Mouse (Mus musculus) CH12.LX (cell line): Measurements from ENCODE around the gene Kcnk6. TPM values are rescaled to one million over a fixed set of nuclear protein-coding genes. Genes with fewer than 3 reads are reported as not detected.

Source experiments
- DNase-seq: peaks from one replicate; pipeline ENCODE4 v3.0.0-alpha.2; 2013; ENCODE audit errors: extremely low read depth
- H3K27ac ChIP-seq: 2 replicates; pipeline ENCODE4 v1.5.1; 2012; ENCODE audit warnings: low read depth, mild to moderate bottlenecking, control low read depth, moderate library complexity; ENCODE audit not compliant: insufficient read depth
- H3K27me3 ChIP-seq: replicated peaks from 2 replicates; pipeline ENCODE3; 2012; ENCODE audit warnings: inconsistent platforms
- H3K36me3 ChIP-seq, 2 experiments: replicated peaks in 1 of 2; 2 replicates each; pipeline versions ENCODE3 to v1.6.1; 2012; ENCODE audit warnings: inconsistent platforms in 1 of 2, low read length in 1 of 2, mild to moderate bottlenecking in 1 of 2, mixed read lengths in 1 of 2, moderate library complexity in 1 of 2; ENCODE audit not compliant: control insufficient read depth in 1 of 2, insufficient read depth in 1 of 2
- H3K4me1 ChIP-seq, 2 experiments: 2 replicates each; pipeline ENCODE4 v1.6.1; 2012; ENCODE audit warnings: inconsistent platforms in 1 of 2, moderate library complexity in 1 of 2; ENCODE audit not compliant: insufficient read depth in 2 of 2, control insufficient read depth in 1 of 2
- H3K4me2 ChIP-seq: 2 replicates; pipeline ENCODE4 v1.6.1; 2012; ENCODE audit warnings: low read depth, mild to moderate bottlenecking, control low read depth; ENCODE audit not compliant: poor library complexity, insufficient read depth, severe bottlenecking
- H3K4me3 ChIP-seq, 3 experiments: fragments of 150-350 bp in 1 of 3; sonication (generic) in 1 of 3; replicated peaks in 1 of 3; 2 replicates each; pipeline versions ENCODE3 to v1.5.1; 2011 to 2012; ENCODE audit warnings: low read depth in 2 of 3, low read length in 2 of 3, mild to moderate bottlenecking in 2 of 3, moderate library complexity in 2 of 3, control low read depth in 1 of 3, improper control_type of control experiment in 1 of 3, inconsistent platforms in 1 of 3, mixed read lengths in 1 of 3; ENCODE audit not compliant: poor library complexity in 1 of 3
- H3K79me2 ChIP-seq: replicated peaks from 2 replicates; pipeline ENCODE4 v1.6.1; 2012; ENCODE audit warnings: mild to moderate bottlenecking, moderate library complexity; ENCODE audit not compliant: control insufficient read depth, poor library complexity, insufficient read depth, severe bottlenecking; ENCODE audit errors: extremely low read depth
- H3K9ac ChIP-seq: 2 replicates; pipeline ENCODE4 v1.6.1; 2012; ENCODE audit warnings: low read depth, mild to moderate bottlenecking, control low read depth, moderate library complexity; ENCODE audit not compliant: insufficient read depth
- H3K9me3 ChIP-seq: replicated peaks from 2 replicates; pipeline ENCODE3; 2012; ENCODE audit warnings: low read length, inconsistent platforms, mixed read lengths
- CHD1 ChIP-seq: IDR thresholded peaks from 2 replicates; pipeline ENCODE4 v1.6.1; 2012; ENCODE audit warnings: low read depth, low read length, improper control_type of control experiment, inconsistent platforms
- CTCF ChIP-seq, 2 experiments: IDR thresholded peaks in 1 of 2; conservative IDR thresholded peaks in 1 of 2; 2 replicates each; pipeline ENCODE4 v1.5.1; 2011 to 2012; ENCODE audit warnings: low read depth in 2 of 2, low read length in 2 of 2, improper control_type of control experiment in 1 of 2, inconsistent platforms in 1 of 2, mild to moderate bottlenecking in 1 of 2, moderate library complexity in 1 of 2
- E2F4 ChIP-seq: IDR thresholded peaks from 2 replicates; pipeline ENCODE4 v1.6.1; 2011; ENCODE audit warnings: low read depth, low read length, improper control_type of control experiment; ENCODE audit not compliant: insufficient replicate concordance
- ELF1 ChIP-seq: IDR thresholded peaks from 2 replicates; pipeline ENCODE4 v1.6.1; 2014; ENCODE audit warnings: low read depth, mild to moderate bottlenecking, inconsistent platforms, low read length, improper control_type of control experiment
- ETS1 ChIP-seq: conservative IDR thresholded peaks from 2 replicates; pipeline ENCODE4 v1.6.1; 2012; ENCODE audit warnings: low read depth, mild to moderate bottlenecking, inconsistent platforms, low read length, improper control_type of control experiment, moderate library complexity
- HCFC1 ChIP-seq: IDR thresholded peaks from 2 replicates; pipeline ENCODE4 v1.6.1; 2012; ENCODE audit warnings: low read depth, mild to moderate bottlenecking, inconsistent platforms, low read length, improper control_type of control experiment
- JUN ChIP-seq: IDR thresholded peaks from 2 replicates; pipeline ENCODE4 v1.6.1; 2011; ENCODE audit warnings: low read depth, mild to moderate bottlenecking, low read length, improper control_type of control experiment, moderate library complexity; ENCODE audit not compliant: insufficient read depth
- KAT2A ChIP-seq: IDR thresholded peaks from 2 replicates; pipeline ENCODE4 v1.6.1; 2012; ENCODE audit warnings: low read length, improper control_type of control experiment, inconsistent platforms; ENCODE audit not compliant: insufficient replicate concordance
- MAX ChIP-seq: IDR thresholded peaks from 2 replicates; pipeline ENCODE4 v1.6.1; 2011; ENCODE audit warnings: low read length, improper control_type of control experiment
- MEF2A ChIP-seq: IDR thresholded peaks from 2 replicates; pipeline ENCODE4 v1.6.1; 2014; ENCODE audit warnings: low read depth, mild to moderate bottlenecking, inconsistent platforms, low read length, improper control_type of control experiment, borderline replicate concordance
- MXI1 ChIP-seq: IDR thresholded peaks from 2 replicates; pipeline ENCODE4 v1.6.1; 2011; ENCODE audit warnings: mild to moderate bottlenecking, low read depth, low read length, improper control_type of control experiment
- NELFE ChIP-seq: IDR thresholded peaks from 2 replicates; pipeline ENCODE4 v1.6.1; 2011; ENCODE audit warnings: low read depth, low read length, improper control_type of control experiment
- NRF1 ChIP-seq: IDR thresholded peaks from 2 replicates; pipeline ENCODE4 v1.6.1; 2014; ENCODE audit warnings: low read depth, mild to moderate bottlenecking, inconsistent platforms, low read length, improper control_type of control experiment, moderate library complexity
- POLR2A ChIP-seq: IDR thresholded peaks from 2 replicates; pipeline ENCODE4 v1.6.1; 2011; ENCODE audit warnings: low read depth, mild to moderate bottlenecking, improper control_type of control experiment, low read length
- POLR2AphosphoS2 ChIP-seq: IDR thresholded peaks from 2 replicates; pipeline ENCODE4 v1.6.1; 2011; ENCODE audit warnings: low read depth, low read length, improper control_type of control experiment
- RCOR1 ChIP-seq: conservative IDR thresholded peaks from 2 replicates; pipeline ENCODE4 v1.6.1; 2012; ENCODE audit warnings: low read depth, mild to moderate bottlenecking, inconsistent platforms, low read length, improper control_type of control experiment
- SMC3 ChIP-seq: IDR thresholded peaks from 2 replicates; pipeline ENCODE4 v1.6.1; 2011; ENCODE audit warnings: low read depth, low read length, improper control_type of control experiment
- TCF12 ChIP-seq: IDR thresholded peaks from 2 replicates; pipeline ENCODE4 v1.6.1; 2014; ENCODE audit warnings: low read depth, mild to moderate bottlenecking, inconsistent platforms, low read length, improper control_type of control experiment
- UBTF ChIP-seq: IDR thresholded peaks from 2 replicates; pipeline ENCODE4 v1.6.1; 2012; ENCODE audit warnings: low read depth, mild to moderate bottlenecking, inconsistent platforms, low read length, improper control_type of control experiment, moderate library complexity
- ZC3H11A ChIP-seq: IDR thresholded peaks from 2 replicates; pipeline ENCODE4 v1.6.1; 2012; ENCODE audit warnings: low read depth, mild to moderate bottlenecking, inconsistent platforms, low read length, improper control_type of control experiment
- ZMIZ1 ChIP-seq: IDR thresholded peaks from 2 replicates; pipeline ENCODE4 v1.6.1; 2012; ENCODE audit warnings: low read depth, mild to moderate bottlenecking, inconsistent platforms, low read length, improper control_type of control experiment
- ZNF384 ChIP-seq: IDR thresholded peaks from 2 replicates; pipeline ENCODE4 v1.6.1; 2012; ENCODE audit warnings: low read depth, low read length, improper control_type of control experiment, inconsistent platforms
- dilution Hi-C: fragments of 300-500 bp; cut with MboI; formaldehyde crosslinking; loops from 2 replicates; pipeline ENCODE4 v1.14.3; 2020; ENCODE audit warnings: low sequenced_read_pairs; ENCODE audit not compliant: extremely low pct_unique_long_range_greater_than_20kb, extremely low pct_ligation_motif_present
- in situ Hi-C: fragments of 300-500 bp; cut with MboI; formaldehyde crosslinking; loops from 3 replicates; pipeline ENCODE4 v1.14.3; 2019; ENCODE audit warnings: low sequenced_read_pairs, low pct_ligation_motif_present, low pct_unique_long_range_greater_than_20kb, mixed read lengths
- polyA plus RNA-seq: library from polyadenylated mRNA; unstranded; fragments of >175 nt; gene quantifications from 2 replicates; pipeline ENCODE4 v1.2.1, GENCODE M21; 2012; ENCODE audit warnings: low read depth; ENCODE audit not compliant: insufficient read length
- total RNA-seq, 2 experiments: library from RNA; depleted of rRNA; stranded (reverse); fragments of 300-350 nt in 1 of 2; fragments of >200 nt in 1 of 2; gene quantifications; 2 replicates each; pipeline ENCODE4 v1.2.3; 2012 to 2014

Kcnk6 gene
- total and polyA plus RNA-seq, 3 experiments, result 1.9 to 4.0 (median 2.2) TPM

DNA sequence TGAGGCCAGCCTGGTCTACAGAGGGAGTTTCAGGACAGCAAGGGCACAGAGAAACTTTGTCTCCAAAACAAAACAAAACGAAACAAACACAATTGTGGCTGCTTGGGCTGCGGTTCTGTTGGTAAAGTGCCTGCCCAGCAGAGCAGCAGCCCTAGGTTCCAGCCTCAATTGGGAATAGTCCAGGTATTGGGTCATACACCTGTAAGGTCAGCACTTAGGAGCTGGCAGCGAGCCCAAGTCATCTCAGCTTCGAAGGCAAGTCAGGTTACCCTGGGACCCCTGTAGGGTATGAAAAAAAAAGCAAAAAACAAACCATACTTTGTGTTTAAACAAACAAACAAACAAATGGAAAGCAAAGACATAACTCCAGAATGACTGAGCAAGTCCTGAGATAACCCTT is 23.6 kb upstream of the Kcnk6 start:
- no peaks in the 10 kb centered on the region for H3K9me3 ChIP-seq
- no peak overlapping the region for H3K4me2 ChIP-seq
- H3K27me3 ChIP-seq, result no peaks in the 10 kb centered on the region
- no peak overlapping the region for H3K9ac ChIP-seq
- H3K79me2 ChIP-seq, result no peaks in the 10 kb centered on the region
- peaks cover 9 to 48% of the 10 kb centered on the region in 2 experiments for H3K4me1 ChIP-seq
- no peak for DNase-seq
- H3K4me3 ChIP-seq, result no peak overlapping the region
- in situ Hi-C loops, result loop anchor here (5.0 kb wide), 1 partner anchor 36 kb away; no protein-coding TSS in a partner anchor
- dilution Hi-C loops, result no loop called here
- TF ChIP-seq MXI1 (no peak), POLR2AphosphoS2 (no peak), ZNF384 (no peak), HCFC1 (no peak), NRF1 (no peak), CHD1 (no peak), SMC3 (no peak), ETS1 (no peak), ZC3H11A (no peak), JUN (no peak), TCF12 (no peak), MAX (no peak), NELFE (no peak), KAT2A (no peak)
- TF ChIP-seq, all 38 proteins: peak for 0
- Histone ChIP-seq H3K36me3 (peaks cover 0 to 13% of the 10 kb centered on the region in 2 experiments), H3K27ac (no peak overlapping the region)

DNA sequence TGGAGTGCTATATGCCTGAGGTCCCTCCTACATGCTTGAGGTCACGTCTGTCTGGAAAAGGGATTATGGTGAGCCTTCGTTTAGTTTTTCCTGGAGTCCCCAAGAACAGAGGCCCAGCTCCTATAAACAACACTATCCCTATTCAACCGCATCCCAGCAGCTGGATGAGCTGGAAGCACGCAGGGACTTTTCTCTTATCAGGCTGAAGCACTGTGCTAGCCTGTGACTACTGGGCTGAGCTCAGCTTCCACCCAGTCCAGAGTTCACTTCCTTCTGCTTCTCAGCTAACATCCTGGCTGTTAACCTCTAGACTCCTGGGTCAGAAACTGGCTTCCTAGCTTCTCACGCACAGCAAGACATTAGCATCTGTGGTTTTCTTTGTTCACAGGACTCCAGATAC is 21.5 kb upstream of the Kcnk6 start:
- H3K4me3 ChIP-seq, result no peak overlapping the region
- H3K36me3 ChIP-seq, result peaks cover 2 to 8% of the 10 kb centered on the region in 2 experiments
- H3K9ac ChIP-seq, result no peak overlapping the region
- H3K4me2 ChIP-seq, result no peak overlapping the region
- dilution Hi-C loops, result no loop called here
- H3K27ac ChIP-seq, result no peak overlapping the region
- no peak for TF ChIP-seq ZNF384
- TF ChIP-seq SMC3, result no peak
- no peak for TF ChIP-seq RCOR1
- TF ChIP-seq CTCF (conservative IDR thresholded peaks at IDR 0.05 in 1 of 2, IDR thresholded peaks at IDR 0.05 in 1 of 2; ENCODE audit: low read depth in 2 of 2, low read length in 2 of 2), result no peak
- TF ChIP-seq KAT2A, result no peak
- no peak for TF ChIP-seq MEF2A
- no peak for TF ChIP-seq ELF1
- no peak for TF ChIP-seq MAX
- TF ChIP-seq UBTF, result no peak
- TF ChIP-seq JUN, result no peak
- TF ChIP-seq POLR2A, result no peak
- no peak for TF ChIP-seq E2F4
- no peak for TF ChIP-seq ZMIZ1
- no peaks in the 10 kb centered on the region for H3K27me3 ChIP-seq
- H3K9me3 ChIP-seq, result no peaks in the 10 kb centered on the region
- peaks cover 6 to 29% of the 10 kb centered on the region in 2 experiments; a peak in 3 of 4 replicates for H3K4me1 ChIP-seq
- H3K79me2 ChIP-seq, result no peaks in the 10 kb centered on the region
- no peak for DNase-seq
- in situ Hi-C loops, result no loop called here
